Mouse (Mus musculus): ENCODE data around the gene Itga7. TPM values are rescaled to one million over a fixed set of nuclear protein-coding genes. Genes with fewer than 3 reads are reported as not detected.

Gene Itga7
- total and polyA plus RNA-seq, 3 experiments, result 0.04 to 0.14 TPM; not detected in 1

DNA sequence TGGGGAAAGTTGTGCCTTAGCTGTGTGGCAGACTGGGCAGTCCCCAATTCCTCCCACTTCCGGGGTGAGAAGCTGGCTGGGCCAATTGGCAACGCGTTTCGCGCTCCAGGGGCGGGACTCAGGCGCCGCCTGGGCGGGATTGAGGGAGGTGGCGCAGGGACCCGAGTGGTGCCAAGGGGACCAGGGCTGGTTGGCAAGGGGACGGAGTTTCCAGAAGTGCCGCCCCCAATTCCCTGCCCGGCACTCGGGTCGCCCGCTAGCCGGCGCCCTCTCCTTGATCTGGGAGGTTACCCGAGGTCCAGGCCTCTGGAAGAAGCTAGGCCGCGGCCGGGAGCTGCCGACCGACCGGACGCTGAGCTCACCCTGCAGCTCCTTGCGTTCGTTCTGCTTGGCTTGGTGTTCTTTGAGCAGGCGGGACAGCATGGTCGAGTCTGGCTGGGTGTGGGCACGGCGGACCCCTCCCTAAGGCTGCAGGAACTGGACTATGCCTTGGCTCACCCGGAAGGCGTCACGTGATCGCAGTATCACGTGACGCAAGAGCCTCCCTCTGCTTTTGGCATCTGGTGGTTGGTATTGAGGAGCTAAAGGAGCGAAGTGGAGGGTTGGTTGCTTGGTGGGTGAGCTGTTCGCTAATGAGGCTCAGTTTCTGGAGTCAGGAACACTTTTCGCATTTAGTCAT is 10.5 kb upstream of the Itga7 start:
- peak; percentile 94 for DNase-seq (ENCODE audit: low read depth, low spot score)
- Histone ChIP-seq H3K9me3 (replicated peaks; ENCODE audit: insufficient read depth, low read length) (no peaks in the 10 kb centered on the region), H3K36me3 (ENCODE audit: control insufficient read depth in 1 of 2, insufficient read depth in 2 of 2, low read length in 2 of 2) (peaks cover 0 to 2% of the 10 kb centered on the region in 2 experiments; a peak in 1 of 4 replicates), H3K27me3 (ENCODE audit: control insufficient read depth in 1 of 2, insufficient read depth in 2 of 2, low read length in 2 of 2) (no peaks in the 10 kb centered on the region; a peak in 1 of 4 replicates), H3K4me3 (ENCODE audit: control insufficient read depth in 1 of 2, insufficient read depth in 1 of 2, low read depth in 2 of 2, low read length in 2 of 2) (peak overlapping the region; percentile 65 to 79), H3K27ac (ENCODE audit: control insufficient read depth, low read depth, low read length) (peak overlapping the region; percentile 46), H3K79me2 (ENCODE audit: control insufficient read depth, insufficient read depth, low read length, poor library complexity) (peaks cover 3% of the 10 kb centered on the region; the same call in 1 of the 2 replicates), H3K4me1 (ENCODE audit: control insufficient read depth in 1 of 2, insufficient read depth in 2 of 2, low read length in 2 of 2) (peaks cover 0 to 20% of the 10 kb centered on the region in 2 experiments; a peak in 3 of 4 replicates), H3K9ac (ENCODE audit: control insufficient read depth, low read depth, low read length, poor library complexity, severe bottlenecking) (peak overlapping the region; percentile 82)
- TF ChIP-seq MYB (IDR thresholded peaks at IDR 0.05; ENCODE audit: low read depth, low read length), result no peak
- no peak for TF ChIP-seq MEF2A (IDR thresholded peaks at IDR 0.05; ENCODE audit: extremely low read depth, insufficient replicate concordance, low read depth, low read length, poor library complexity, severe bottlenecking)
- no peak for TF ChIP-seq ZC3H11A (IDR thresholded peaks at IDR 0.05; ENCODE audit: low read depth, low read length)
- peak; percentile 46 to 66; a peak in 2 of 4 replicates for TF ChIP-seq POLR2A (IDR thresholded peaks at IDR 0.05; ENCODE audit: control insufficient read depth in 1 of 2, insufficient read depth in 1 of 2, low read depth in 1 of 2, low read length in 2 of 2, poor library complexity in 1 of 2)
- no peak for TF ChIP-seq KAT2A (conservative IDR thresholded peaks at IDR 0.05; ENCODE audit: low read depth, low read length)
- no peak for TF ChIP-seq ZNF384 (IDR thresholded peaks at IDR 0.05; ENCODE audit: low read depth, low read length)
- TF ChIP-seq USF1 (IDR thresholded peaks at IDR 0.05; ENCODE audit: low read depth, low read length), result peak; percentile 99
- peak; percentile 45; the same call in 1 of the 2 replicates for TF ChIP-seq TBP (IDR thresholded peaks at IDR 0.05; ENCODE audit: low read depth, low read length)
- TF ChIP-seq UBTF (IDR thresholded peaks at IDR 0.05; ENCODE audit: borderline replicate concordance, insufficient read depth, low read depth, low read length), result 0 out of 2 replicates have a peak, but pooled peaks have one; percentile 78
- no peak for TF ChIP-seq RAD21 (IDR thresholded peaks at IDR 0.05; ENCODE audit: low read depth, low read length)
- TF ChIP-seq CHD1 (IDR thresholded peaks at IDR 0.05; ENCODE audit: low read depth, low read length), result no peak
- TF ChIP-seq E2F4 (IDR thresholded peaks at IDR 0.05; ENCODE audit: borderline replicate concordance, low read depth, low read length), result no peak
- TF ChIP-seq ELF1 (IDR thresholded peaks at IDR 0.05; ENCODE audit: low read depth, low read length), result peak; percentile 96
- peak; percentile 56 for TF ChIP-seq NELFE (IDR thresholded peaks at IDR 0.05; ENCODE audit: low read depth, low read length)
- TF ChIP-seq SIN3A (IDR thresholded peaks at IDR 0.05; ENCODE audit: low read length), result peak; percentile 99
- TF ChIP-seq RCOR1 (IDR thresholded peaks at IDR 0.05; ENCODE audit: low read depth, low read length), result no peak
- TF ChIP-seq GATA1 (IDR thresholded peaks at IDR 0.05; ENCODE audit: low read depth, low read length), result no peak
- TF ChIP-seq GABPA (IDR thresholded peaks at IDR 0.05; ENCODE audit: low read depth, low read length), result no peak
- TF ChIP-seq MAZ (IDR thresholded peaks at IDR 0.05; ENCODE audit: low read depth, low read length), result 0 out of 2 replicates have a peak, but pooled peaks have one; percentile 58
- peak; percentile 80 for TF ChIP-seq ZMIZ1 (IDR thresholded peaks at IDR 0.05; ENCODE audit: low read depth, low read length)
- TF ChIP-seq POLR2AphosphoS2 (IDR thresholded peaks at IDR 0.05; ENCODE audit: low read length), result no peak
- peak; percentile 33; the same call in 1 of the 2 replicates for TF ChIP-seq NRF1 (IDR thresholded peaks at IDR 0.05; ENCODE audit: insufficient read depth, low read depth, low read length, poor library complexity, severe bottlenecking)
- no peak for TF ChIP-seq JUND (IDR thresholded peaks at IDR 0.05; ENCODE audit: low read depth, low read length)
- peak; percentile 98 to 100 for TF ChIP-seq USF2 (IDR thresholded peaks at IDR 0.05; ENCODE audit: borderline replicate concordance in 1 of 2, insufficient read depth in 1 of 2, low read depth in 1 of 2, low read length in 2 of 2)
- TF ChIP-seq MXI1 (IDR thresholded peaks at IDR 0.05; ENCODE audit: low read depth, low read length), result peak; percentile 77
- TF ChIP-seq EP300 (IDR thresholded peaks at IDR 0.05; ENCODE audit: low read depth in 1 of 2, low read length in 2 of 2), result no peak
- peak; percentile 77 for TF ChIP-seq HCFC1 (IDR thresholded peaks at IDR 0.05; ENCODE audit: low read depth, low read length)
- no peak for TF ChIP-seq TCF12 (IDR thresholded peaks at IDR 0.05; ENCODE audit: low read depth, low read length)
- no peak for TF ChIP-seq ZKSCAN1 (IDR thresholded peaks at IDR 0.05; ENCODE audit: low read depth, low read length)
- no peak for TF ChIP-seq MYC (IDR thresholded peaks at IDR 0.05; ENCODE audit: low read depth, low read length)
- TF ChIP-seq MAFK (IDR thresholded peaks at IDR 0.05; ENCODE audit: borderline replicate concordance, low read depth, low read length), result no peak
- no peak for TF ChIP-seq TAL1 (IDR thresholded peaks at IDR 0.05; ENCODE audit: low read length)
- TF ChIP-seq CHD2 (IDR thresholded peaks at IDR 0.05; ENCODE audit: low read length), result no peak
- peak; percentile 96 for TF ChIP-seq MAX (IDR thresholded peaks at IDR 0.05; ENCODE audit: low read length)
- TF ChIP-seq BHLHE40 (IDR thresholded peaks at IDR 0.05; ENCODE audit: borderline replicate concordance, low read depth, low read length), result peak; percentile 83
- TF ChIP-seq CTCF (IDR thresholded peaks at IDR 0.05 in 2 of 3, conservative IDR thresholded peaks at IDR 0.05 in 1 of 3; ENCODE audit: control insufficient read depth in 1 of 3, insufficient read depth in 1 of 3, low read depth in 2 of 3, low read length in 3 of 3, poor library complexity in 1 of 3, severe bottlenecking in 1 of 3), result peak in 2 of 3 experiments; percentile 4 to 35; a peak in 2 of 6 replicates
